Mouse (Mus musculus): ENCODE data around the gene Slc35f4.

The Slc35f4 gene

DNA sequence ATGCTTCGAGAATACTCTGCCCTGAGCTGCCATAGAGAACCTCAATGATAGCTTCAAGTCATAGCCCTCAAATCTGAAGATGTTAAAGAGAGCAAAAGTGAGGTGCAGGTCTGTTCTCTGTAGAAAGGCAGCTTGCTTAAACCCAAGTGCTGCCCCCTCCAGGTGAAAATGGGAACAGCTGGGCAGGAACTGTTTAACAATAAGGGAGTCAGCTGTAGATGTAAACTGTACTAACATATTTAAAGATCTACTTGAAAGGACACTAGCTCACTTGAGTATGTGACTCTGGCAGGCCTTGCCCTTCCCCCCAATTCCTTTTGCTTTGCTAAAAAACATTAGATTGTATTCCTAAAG, 177.0 kb downstream of the Slc35f4 start:
- in situ Hi-C loops (cut with MboI, MseI), result no loop called here

- in situ Hi-C loops (cut with MboI, MseI), result no loop called here
These were observed 177.5 kb downstream of the Slc35f4 start for GRCm38 (mm10) chr14:49348164-49348896.

- in situ Hi-C loops (cut with MboI, MseI), result no loop called here
These were observed 180.0 kb downstream of the Slc35f4 start for GRCm38 (mm10) chr14:49345835-49346234.

DNA sequence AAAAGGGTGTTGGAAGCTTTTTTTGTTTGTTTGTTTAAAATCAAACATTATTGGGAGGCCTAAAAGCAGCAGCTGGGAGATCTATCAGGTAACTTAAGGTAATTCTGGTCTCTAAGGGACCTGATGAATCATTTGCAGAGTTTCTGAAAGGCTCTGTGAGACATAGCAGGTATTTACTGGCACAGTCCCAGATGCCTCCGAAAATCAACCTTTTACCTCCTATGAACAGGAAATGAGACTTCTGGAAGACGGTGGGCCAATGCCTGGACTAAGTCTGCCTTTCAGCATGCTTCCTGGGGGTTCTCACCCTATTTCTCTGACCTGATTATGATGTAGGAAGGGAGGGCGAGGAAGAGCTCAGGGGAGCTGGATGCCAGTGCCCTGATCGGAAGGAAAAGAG, 188.8 kb downstream of the Slc35f4 start:
- in situ Hi-C loops (cut with MboI, MseI), result no loop called here

GRCm38 (mm10) chr14:49333841-49334240, 192.0 kb downstream of the Slc35f4 start:
- in situ Hi-C loops (cut with MboI, MseI), result no loop called here

DNA sequence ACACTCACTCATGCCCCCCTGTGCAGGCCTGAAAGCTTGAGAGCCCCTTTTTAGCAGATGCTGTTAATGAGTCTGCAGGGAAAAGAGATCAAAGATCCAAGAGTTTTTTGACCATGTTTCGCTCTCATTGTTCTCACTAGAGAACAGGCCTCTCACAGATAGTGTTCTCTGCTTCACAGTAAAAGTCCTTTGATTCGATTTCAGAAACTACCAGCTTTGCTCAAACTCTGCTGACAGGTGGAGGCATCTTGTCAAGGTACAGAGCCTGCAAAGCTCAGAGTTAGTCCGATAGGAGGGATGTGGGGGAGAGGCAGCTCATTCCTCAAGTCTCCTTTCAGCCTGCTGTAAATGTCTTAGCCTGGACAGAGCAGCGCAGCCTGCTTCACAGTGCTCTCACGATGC, 209.4 kb downstream of the Slc35f4 start:
- in situ Hi-C loops (cut with MboI, MseI), result no loop called here

DNA sequence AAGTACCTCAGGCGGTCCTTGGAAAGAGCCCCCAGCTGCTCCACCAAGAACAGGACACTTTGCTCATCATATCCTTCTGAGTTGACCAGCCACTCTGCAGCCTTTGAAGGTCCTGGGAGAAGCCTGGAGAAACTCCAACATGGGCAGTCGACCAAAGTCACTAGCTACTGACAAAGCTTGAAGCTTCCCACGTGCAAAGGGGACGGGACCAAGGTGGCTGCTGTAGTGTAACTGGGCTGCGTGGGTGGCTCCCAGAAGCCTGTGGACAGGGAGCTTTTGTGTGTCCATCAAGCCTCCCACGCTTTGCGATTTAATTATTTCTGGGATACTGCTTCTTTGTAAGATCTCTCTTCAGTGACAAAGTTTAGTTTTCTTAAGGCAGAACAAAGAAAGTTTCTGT, 211.9 kb downstream of the Slc35f4 start:
- in situ Hi-C loops (cut with MboI, MseI), result no loop called here

GRCm38 (mm10) chr14:49313376-49313775, 212.5 kb downstream of the Slc35f4 start:
- in situ Hi-C loops (cut with MboI, MseI), result no loop called here

DNA sequence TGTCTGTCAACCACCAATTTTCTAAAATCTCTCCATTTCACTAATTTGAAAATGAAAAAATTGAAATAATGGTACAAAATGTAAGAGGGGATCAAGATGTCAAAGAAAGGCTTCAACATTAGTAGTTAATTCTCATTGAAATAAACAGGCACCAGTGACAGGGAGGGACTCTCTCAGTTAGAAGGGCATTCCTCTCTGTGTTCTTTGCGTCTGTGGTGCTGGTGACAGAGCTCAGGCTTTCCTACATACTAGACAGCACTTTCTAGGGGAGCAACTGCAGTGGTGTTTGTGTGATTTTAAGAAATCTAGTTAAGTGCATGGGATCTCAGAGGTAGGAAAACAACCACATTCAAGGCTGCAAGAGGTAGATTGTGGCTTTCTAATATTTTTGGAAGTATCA, 214.3 kb downstream of the Slc35f4 start:
- in situ Hi-C loops (cut with MboI, MseI), result no loop called here

DNA sequence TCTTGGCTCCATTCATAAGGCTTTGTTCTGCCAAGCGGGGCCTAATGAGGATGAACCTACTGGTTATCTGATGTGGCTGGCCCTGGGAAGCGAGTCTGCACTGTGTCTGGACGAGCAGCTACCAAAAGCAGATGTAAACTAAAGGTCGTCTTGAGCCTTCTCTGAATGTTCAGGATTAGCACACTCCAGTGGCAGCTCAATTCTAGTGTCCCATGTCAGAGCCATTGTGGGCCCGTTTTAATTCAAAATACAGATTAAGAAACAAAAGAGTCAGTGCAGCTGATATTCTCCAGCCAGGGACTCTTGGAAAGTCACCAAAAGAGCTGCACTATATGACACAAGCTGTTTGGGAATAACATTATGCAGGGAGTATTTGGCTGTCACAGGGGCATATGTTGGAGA, 214.8 kb downstream of the Slc35f4 start:
- in situ Hi-C loops (cut with MboI, MseI), result no loop called here

GRCm38 (mm10) chr14:49309670-49310069, 216.2 kb downstream of the Slc35f4 start:
- in situ Hi-C loops (cut with MboI, MseI), result no loop called here

GRCm38 (mm10) chr14:49308591-49308990, 217.3 kb downstream of the Slc35f4 start:
- in situ Hi-C loops (cut with MboI, MseI), result no loop called here

DNA sequence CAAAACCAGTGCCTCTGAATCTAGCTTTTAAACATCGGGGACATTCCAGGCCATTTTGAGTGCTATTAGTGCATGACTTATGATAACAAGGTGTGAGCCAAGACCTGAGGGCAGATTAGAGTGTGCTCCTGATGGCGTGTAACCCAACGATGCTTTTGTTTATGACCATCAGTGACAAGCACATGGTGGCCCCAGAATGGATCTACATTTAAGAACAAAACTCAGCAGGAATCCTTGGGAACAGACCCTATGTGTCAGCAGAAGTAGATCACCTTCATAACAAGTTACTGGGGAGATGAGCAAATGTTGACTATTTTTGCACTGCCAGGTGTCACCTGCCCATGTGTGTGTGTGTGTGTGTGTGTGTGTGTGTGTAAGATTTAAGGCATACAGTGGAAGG, 218.0 kb downstream of the Slc35f4 start:
- in situ Hi-C loops (cut with MboI, MseI), result no loop called here

DNA sequence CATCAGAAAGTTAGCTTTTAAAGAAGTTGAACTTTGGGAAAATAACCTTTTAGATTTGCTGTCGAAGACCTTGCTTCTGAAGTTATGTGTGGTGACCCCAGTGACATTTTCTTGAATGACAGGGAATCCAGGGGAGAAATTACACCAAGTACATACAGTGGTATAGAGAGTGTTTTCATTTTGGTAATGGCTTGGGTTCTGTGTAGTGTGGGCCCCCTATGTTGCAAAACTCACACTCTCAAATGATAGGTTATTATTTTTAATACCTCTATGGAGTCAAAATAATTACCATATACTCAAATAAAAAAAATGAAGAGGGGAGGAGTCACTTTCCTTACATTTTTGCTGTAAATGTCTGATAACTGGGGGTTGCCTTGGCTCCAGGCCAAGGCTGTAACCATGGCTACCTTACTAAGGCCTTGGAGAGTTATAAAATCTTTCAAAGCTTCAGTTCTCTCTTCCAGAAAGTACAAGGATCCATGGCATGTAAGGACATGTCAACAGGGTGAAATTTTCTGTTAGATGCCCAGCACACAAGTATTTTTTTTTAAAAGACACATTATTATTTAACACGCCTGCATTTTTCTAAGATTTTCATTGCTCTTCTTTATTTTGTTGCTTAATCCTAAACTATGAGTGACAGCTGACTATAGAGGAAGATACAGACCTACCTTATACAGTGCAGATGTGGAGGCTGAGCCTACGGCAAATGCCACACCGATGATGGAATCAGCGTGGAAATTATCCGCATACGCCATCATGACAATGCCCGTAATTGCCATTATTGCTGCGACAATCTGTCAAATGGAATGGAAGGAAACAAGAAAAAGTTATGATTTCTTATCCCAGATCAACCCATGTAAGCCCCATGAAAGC, 220.1 kb downstream of the Slc35f4 start:
- in situ Hi-C loops (cut with MboI, MseI), result no loop called here

DNA sequence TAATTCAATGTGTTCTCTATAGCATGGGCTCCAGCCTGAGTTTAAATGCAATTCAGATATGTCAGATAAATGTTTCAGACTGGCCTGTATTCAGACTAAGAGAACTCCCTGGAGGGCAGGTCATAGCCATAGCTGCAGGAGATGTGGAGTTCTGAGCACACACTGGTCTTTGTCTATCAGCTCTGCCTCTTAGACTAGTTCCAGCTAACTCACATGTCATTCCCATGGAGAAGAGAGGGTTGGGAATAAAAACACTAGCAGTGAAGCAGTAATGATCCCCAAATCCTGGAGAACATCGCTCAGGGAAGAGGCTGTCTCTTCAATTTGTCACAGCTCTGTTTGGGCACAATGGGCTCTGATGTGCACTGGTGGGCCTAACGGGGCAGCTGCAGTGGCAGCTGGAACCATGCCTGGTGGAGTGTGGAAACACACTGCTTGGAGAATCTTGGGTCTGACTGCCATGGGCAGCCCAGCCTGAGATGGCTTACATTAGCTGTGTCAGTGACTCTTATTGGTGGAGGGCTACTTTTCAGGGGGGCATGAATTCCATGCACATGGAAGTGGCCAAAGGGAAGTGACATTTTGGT, 223.5 kb downstream of the Slc35f4 start:
- in situ Hi-C loops (cut with MboI, MseI), result no loop called here

DNA sequence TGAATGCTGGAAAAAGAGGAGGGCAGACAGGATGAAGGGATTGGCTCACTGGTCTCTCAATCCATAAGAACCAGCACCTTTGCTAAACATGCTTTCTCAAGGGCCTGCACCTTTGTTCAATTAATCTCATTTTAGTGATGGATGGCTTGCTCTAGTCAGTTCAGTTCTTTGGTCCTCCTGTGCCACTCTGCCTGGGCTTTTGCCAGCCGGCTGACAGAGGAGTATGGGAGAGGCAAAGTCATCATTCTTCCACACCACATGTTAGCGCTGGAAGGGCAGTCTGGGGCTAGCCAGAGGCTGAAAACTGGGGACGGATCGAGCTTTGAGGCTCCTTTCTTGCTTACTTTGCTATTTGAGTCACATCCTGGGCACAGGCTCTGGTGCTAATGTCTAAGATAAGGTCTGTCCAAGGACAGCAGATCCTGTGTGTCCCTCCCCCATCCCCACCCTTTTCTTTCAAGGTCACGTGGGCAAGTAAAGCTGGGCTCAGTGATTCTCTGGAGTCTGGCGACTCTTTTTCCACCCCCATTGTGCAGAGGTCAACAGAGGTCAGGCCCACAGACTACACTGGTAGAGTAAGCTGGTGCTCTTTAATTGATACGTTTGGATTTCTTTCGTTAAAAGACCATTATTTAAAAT, 224.7 kb downstream of the Slc35f4 start:
- in situ Hi-C loops (cut with MboI, MseI), result no loop called here

DNA sequence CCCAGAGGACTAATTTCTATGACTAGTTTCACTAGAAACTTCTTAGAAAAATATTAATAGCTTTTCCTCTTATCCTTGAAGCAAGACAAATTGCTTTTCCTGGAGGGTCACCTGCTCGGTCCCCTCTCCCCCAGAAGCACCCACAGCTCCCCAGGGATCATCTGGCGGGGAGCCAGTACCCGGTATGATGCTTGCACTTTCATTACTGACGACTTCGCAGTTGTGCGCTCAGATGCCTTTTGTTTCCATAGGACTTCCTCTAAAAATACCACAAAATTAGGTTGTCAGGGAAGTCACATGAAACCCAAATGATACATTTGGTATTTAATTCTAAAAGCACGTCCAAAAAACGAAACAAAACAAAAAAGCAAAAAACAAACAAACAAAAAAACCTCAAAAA, 225.5 kb downstream of the Slc35f4 start:
- in situ Hi-C loops (cut with MboI, MseI), result no loop called here

DNA sequence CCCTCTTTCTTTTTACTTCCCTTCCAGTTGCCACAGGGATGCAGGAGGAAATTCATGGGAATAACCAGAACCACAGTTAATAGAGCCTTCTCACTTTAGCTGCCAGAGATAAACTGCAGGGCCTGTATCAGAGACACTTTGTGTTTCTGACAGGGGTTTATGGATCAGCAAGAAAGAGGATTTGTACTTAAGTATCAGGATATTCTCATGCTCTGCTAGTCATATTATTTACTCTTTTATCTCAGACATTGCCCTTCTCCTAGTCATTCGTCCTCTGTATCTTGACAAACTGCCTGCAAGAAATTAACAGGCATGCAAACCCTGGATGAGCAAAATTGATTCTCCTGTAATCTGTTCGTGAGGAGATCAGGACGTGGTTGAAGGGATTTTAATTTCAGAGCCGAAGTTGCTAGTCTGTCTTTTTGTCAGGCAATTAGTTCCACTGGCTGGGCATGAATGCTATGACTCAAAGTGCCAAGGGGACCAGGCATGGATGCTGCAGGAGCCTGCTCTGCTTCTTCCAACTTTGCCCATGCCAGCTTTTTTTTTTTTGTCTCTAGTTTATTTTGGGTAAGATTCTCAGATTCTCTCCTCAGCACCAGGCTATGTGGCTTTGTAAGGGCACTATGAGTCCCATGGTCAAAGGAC, 231.9 kb downstream of the Slc35f4 start:
- in situ Hi-C loops (cut with MboI, MseI), result no loop called here

GRCm38 (mm10) chr14:49290029-49290745, 235.7 kb downstream of the Slc35f4 start:
- in situ Hi-C loops (cut with MboI, MseI), result no loop called here

- in situ Hi-C loops (cut with MboI, MseI), result no loop called here
These were observed 241.8 kb downstream of the Slc35f4 start for GRCm38 (mm10) chr14:49283784-49284655.

Data from T-helper 17 cell (primary cell).